Mouse (Mus musculus): ENCODE measurements around the gene Ttyh1.
A peak's percentile ranks its signal among the peaks of the same experiment; 100 is the strongest.

The Ttyh1 gene

GRCm38 (mm10) chr7:4119344-4119902, at the start of gene Ttyh1:
TSS of gene Ttyh1 (plus strand) at chr7:4119408.
- no peak for DNase-seq (ENCODE audit: low read depth)

GRCm38 (mm10) chr7:4071066-4071465, 48.1 kb upstream of the Ttyh1 start:
- no peak for DNase-seq (ENCODE audit: low read depth)

GRCm38 (mm10) chr7:4073144-4073543, 46.1 kb upstream of the Ttyh1 start:
- DNase-seq (ENCODE audit: low read depth) = no peak

GRCm38 (mm10) chr7:4079511-4079910, 39.7 kb upstream of the Ttyh1 start:
- no peak for DNase-seq (ENCODE audit: low read depth)

- DNase-seq (ENCODE audit: low read depth) = no peak
Observed at GRCm38 (mm10) chr7:4080552-4080951, 38.7 kb upstream of the Ttyh1 start.

GRCm38 (mm10) chr7:4081706-4082105, 37.5 kb upstream of the Ttyh1 start:
- DNase-seq (ENCODE audit: low read depth) = no peak

GRCm38 (mm10) chr7:4082804-4083203, 36.4 kb upstream of the Ttyh1 start:
- peak; percentile 37 for DNase-seq (ENCODE audit: low read depth)

- no peak for DNase-seq (ENCODE audit: low read depth)
Observed at GRCm38 (mm10) chr7:4084161-4084560, 35.0 kb upstream of the Ttyh1 start.

- no peak for DNase-seq (ENCODE audit: low read depth)
Observed at GRCm38 (mm10) chr7:4085562-4085961, 33.6 kb upstream of the Ttyh1 start.

GRCm38 (mm10) chr7:4087238-4087895, 31.8 kb upstream of the Ttyh1 start:
- no peak for DNase-seq (ENCODE audit: low read depth)

- no peak for DNase-seq (ENCODE audit: low read depth)
Observed at GRCm38 (mm10) chr7:4087896-4088480, 31.2 kb upstream of the Ttyh1 start.

- no peak for DNase-seq (ENCODE audit: low read depth)
Observed at GRCm38 (mm10) chr7:4088679-4089078, 30.5 kb upstream of the Ttyh1 start.

- DNase-seq (ENCODE audit: low read depth) = no peak
Observed at GRCm38 (mm10) chr7:4091170-4091569, 28.0 kb upstream of the Ttyh1 start.

GRCm38 (mm10) chr7:4098301-4098700, 20.9 kb upstream of the Ttyh1 start:
- DNase-seq (ENCODE audit: low read depth) = peak; percentile 51

GRCm38 (mm10) chr7:4098832-4099231, 20.4 kb upstream of the Ttyh1 start:
- DNase-seq (ENCODE audit: low read depth) = peak; percentile 60

GRCm38 (mm10) chr7:4101144-4101543, 18.1 kb upstream of the Ttyh1 start:
- DNase-seq (ENCODE audit: low read depth) = no peak

- peak; percentile 81 for DNase-seq (ENCODE audit: low read depth)
Observed at GRCm38 (mm10) chr7:4103411-4103810, 15.8 kb upstream of the Ttyh1 start.

GRCm38 (mm10) chr7:4111766-4112165, 7.4 kb upstream of the Ttyh1 start:
- DNase-seq (ENCODE audit: low read depth) = no peak

GRCm38 (mm10) chr7:4117050-4117814, 2.0 kb upstream of the Ttyh1 start:
- DNase-seq (ENCODE audit: low read depth) = no peak

GRCm38 (mm10) chr7:4119976-4120921, 1.0 kb downstream of the Ttyh1 start:
- no peak for DNase-seq (ENCODE audit: low read depth)

- no peak for DNase-seq (ENCODE audit: low read depth)
Observed at GRCm38 (mm10) chr7:4122076-4122768, 3.0 kb downstream of the Ttyh1 start.

Data from NIH3T3 (cell line).